Mouse (Mus musculus): ENCODE measurements around the gene Cdc42ep3. TPM values are rescaled to one million over a fixed set of nuclear protein-coding genes. Genes with fewer than 3 reads are reported as not detected.

The Cdc42ep3 gene
- polyA plus RNA-seq, 1 experiment from 2014 or later: 45.7 TPM

DNA sequence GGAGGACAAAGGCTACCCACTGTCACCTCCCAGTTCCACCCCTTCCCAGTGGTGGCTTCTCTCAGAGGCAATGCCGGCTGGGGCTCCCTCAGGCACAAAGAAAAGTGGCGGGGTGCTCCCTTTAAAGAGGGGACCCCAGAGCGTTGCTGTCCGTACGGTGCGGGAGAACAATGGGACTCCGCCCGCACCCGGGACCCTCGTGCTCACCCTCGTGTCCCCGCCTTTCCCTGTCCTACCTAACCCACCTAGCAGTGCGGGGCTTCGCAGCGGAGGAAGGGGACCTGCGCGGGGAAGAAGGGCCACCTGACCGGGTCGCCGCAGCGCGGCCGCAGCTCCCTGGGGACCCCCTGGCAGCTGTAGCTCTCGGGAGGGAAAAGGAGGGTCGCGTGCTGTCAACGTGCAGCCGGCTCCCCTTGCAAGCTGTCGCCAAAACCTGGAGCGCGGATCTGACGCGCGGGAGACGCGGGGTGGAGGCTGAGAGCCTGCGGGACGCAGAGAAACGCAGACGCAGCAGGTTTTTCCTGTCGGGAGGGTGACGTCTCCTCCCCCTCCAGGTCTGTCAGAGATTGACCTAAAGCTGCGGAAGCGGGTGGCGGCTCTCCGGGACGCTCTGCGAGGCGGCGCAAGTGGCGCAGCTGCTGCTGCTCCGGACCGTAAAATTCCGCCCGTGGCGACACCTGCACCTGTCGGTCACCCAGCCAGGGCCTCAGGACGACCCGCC lies 540 bp upstream of the Cdc42ep3 start:
- peak overlapping the region; percentile 79 for H3K27ac ChIP-seq
- peak overlapping the region; percentile 85 for H3K4me2 ChIP-seq (replicated peaks)
- H3K36me3 ChIP-seq: no peaks in the 10 kb centered on the region
- peaks cover 13% of the 10 kb centered on the region for H3K4me1 ChIP-seq (replicated peaks)
- H3K27me3 ChIP-seq (replicated peaks): peaks cover 5% of the 10 kb centered on the region
- peak; percentile 64 for ATAC-seq
- no peaks in the 10 kb centered on the region for H3K9me3 ChIP-seq
- under 1% methylated on average over 55 of the region's 59 CpGs for WGBS
- H3K9ac ChIP-seq: peak overlapping the region; percentile 66
- peak overlapping the region; percentile 71 for H3K4me3 ChIP-seq (replicated peaks)

DNA sequence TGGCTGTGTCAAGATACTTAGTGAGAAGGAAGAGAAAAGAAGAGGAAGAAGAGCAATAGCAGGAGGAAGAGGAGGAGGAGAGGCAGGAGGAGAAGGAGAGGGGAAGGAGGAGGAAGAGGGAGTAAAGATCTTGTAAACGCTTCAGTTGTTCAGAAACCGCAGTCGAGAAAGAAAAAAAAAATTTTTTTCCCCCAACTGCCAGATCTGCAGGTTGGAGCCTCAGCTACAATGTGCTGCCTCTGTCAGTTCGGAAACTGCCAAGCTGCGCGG lies 782 bp downstream of the Cdc42ep3 start:
- ATAC-seq: no peak; the same call in 1 of the 2 replicates
- Histone ChIP-seq H3K9ac (peak overlapping the region; percentile 66), H3K4me2 (replicated peaks) (peak overlapping the region; percentile 85), H3K9me3 (no peaks in the 10 kb centered on the region), H3K27ac (peak overlapping the region; percentile 79), H3K27me3 (replicated peaks) (peaks cover 5% of the 10 kb centered on the region), H3K4me3 (replicated peaks) (peak overlapping the region; percentile 71), H3K36me3 (no peaks in the 10 kb centered on the region), H3K4me1 (replicated peaks) (peaks cover 13% of the 10 kb centered on the region)
- WGBS: 2% methylated on average over 6 of the region's 6 CpGs

DNA sequence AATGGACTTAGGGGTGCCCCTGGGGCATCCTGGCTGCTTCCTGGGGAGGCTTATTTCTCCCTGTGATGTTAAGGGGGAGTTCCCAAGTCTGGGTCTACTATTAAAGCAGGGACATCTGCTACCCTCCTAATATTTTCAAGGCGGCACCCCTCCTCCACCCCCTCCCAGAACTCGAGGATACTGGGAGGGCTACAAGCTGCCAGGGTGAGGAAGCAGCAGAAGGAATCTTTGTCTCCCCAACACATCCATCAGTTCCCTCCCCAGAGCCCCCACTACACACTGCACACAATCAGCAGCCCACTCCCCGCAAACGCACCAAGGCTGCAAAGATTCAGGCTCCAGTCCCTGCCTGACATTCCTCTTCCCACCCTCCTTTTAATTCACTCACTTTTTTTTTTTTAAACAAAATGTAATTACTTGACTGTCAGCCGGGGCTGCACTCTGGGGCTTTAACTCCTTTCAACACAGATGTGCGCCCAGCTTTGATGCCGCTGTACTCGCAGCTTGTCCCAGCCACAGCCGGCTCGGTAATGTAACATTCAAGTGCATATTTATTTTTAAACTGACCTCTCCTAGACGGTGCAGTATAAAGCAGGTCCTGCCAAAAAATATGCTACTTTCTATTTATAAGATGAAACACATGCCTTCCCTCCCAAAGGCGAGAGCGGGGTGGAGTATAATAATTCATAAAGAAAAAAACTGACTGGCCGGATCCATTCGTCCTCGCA lies 1.3 kb downstream of the Cdc42ep3 start:
- Histone ChIP-seq H3K9ac (peak overlapping the region; percentile 66; the same call in 1 of the 2 replicates), H3K4me1 (replicated peaks) (peaks cover 13% of the 10 kb centered on the region), H3K27me3 (replicated peaks) (peaks cover 5% of the 10 kb centered on the region), H3K27ac (0 out of 2 replicates have a peak overlapping the region, but pooled peaks have one; percentile 24), H3K9me3 (no peaks in the 10 kb centered on the region), H3K4me2 (replicated peaks) (peak overlapping the region; percentile 85), H3K36me3 (no peaks in the 10 kb centered on the region), H3K4me3 (replicated peaks) (peak overlapping the region; percentile 71)
- WGBS: 10% methylated on average over 16 of the region's 16 CpGs
- no peak for ATAC-seq

DNA sequence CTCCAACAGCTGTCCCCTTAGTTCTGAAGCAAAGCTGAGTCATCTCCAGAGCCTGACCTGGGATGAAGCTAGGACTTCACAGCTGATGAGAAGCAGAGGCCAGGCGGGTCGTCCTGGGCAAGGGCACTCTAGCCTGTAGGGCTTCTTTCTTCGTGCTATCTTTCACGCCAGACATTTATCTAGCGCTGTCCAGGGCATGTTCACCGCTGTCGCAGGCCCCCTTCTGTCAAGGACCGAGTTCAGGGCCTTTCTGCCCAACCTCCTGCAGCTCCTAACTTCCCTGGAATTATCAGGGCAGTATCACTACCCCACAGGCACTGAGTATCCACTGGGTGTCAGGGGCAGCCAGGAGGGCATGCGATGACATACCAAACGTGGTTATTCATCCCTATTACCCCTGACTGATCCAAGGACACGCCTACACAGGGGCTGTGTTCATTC lies 4.1 kb downstream of the Cdc42ep3 start:
- Histone ChIP-seq H3K27ac (no peak overlapping the region), H3K4me2 (replicated peaks) (no peak overlapping the region), H3K27me3 (replicated peaks) (peaks cover under 1% of the 10 kb centered on the region; the same call in 1 of the 2 replicates), H3K36me3 (no peaks in the 10 kb centered on the region), H3K4me1 (replicated peaks) (peaks cover 10% of the 10 kb centered on the region), H3K4me3 (replicated peaks) (no peak overlapping the region), H3K9ac (no peak overlapping the region), H3K9me3 (no peaks in the 10 kb centered on the region)
- no peak for ATAC-seq
- 74% methylated on average over 11 of the region's 11 CpGs for WGBS

DNA sequence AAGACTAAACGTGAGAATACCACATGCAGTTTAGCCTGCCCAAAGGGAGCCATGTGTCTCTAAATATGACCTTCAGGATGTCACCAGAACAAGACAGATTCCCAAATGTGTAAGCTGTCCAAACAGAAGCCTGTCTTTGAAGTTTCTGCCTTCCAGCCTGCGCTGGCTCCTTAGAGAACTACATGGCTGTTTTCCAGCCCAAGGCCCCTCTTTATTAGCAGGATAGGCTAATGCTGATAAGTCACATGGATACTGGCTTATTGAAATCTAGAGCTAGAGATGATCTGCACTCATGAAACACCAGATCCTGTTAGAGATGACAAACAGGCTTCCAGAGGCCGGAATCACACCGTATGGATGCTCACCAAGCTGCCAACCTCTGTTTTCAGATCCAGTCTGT lies 5.5 kb downstream of the Cdc42ep3 start:
- 73% methylated on average over 4 of the region's 4 CpGs for WGBS

DNA sequence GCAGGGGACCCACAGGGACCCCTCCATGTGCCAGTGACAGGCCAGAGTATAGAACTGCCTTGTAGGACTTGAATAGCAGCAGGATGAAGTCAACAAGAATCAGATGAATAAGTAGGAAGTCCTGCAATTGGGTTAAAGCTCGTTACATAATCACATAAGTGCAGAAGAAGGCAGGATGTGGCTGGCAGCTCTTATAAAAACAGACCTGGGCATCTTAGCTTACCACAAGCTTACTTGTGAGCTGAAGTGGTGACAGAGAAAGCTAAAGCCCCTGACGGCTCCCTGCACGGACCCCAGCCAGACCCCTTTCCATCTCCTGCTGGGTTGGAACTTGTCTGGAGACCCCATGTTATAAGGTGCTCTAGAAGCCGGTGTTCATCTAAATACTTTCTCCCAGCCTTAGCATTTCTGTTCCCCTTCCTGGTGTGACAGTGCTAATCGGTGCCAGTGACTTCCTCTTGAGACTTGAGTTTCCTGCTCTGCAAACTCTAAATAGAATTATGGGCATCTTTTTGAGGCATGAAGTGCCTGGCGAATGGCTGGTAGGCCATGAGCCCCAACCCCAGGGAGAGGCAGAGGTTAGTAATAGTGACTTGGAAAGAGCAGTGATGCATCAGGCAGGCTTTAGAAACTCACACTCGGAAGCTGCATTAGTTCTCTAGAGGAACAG lies 6.8 kb downstream of the Cdc42ep3 start:
- Histone ChIP-seq H3K9me3 (no peaks in the 10 kb centered on the region), H3K9ac (no peak overlapping the region), H3K27ac (no peak overlapping the region), H3K27me3 (replicated peaks) (no peaks in the 10 kb centered on the region), H3K36me3 (no peaks in the 10 kb centered on the region), H3K4me3 (replicated peaks) (no peak overlapping the region), H3K4me2 (replicated peaks) (no peak overlapping the region), H3K4me1 (replicated peaks) (peaks cover 9% of the 10 kb centered on the region; the same call in 1 of the 2 replicates)
- 81% methylated on average over 7 of the region's 7 CpGs for WGBS
- no peak for ATAC-seq

More for the DNA sequence above, 5.5 kb downstream of the Cdc42ep3 start:
- no peak overlapping the region for H3K4me2 ChIP-seq (replicated peaks)
- no peaks in the 10 kb centered on the region for H3K36me3 ChIP-seq
- H3K9ac ChIP-seq: no peak overlapping the region
- H3K9me3 ChIP-seq: no peaks in the 10 kb centered on the region
- H3K27ac ChIP-seq: no peak overlapping the region
- H3K27me3 ChIP-seq (replicated peaks): no peaks in the 10 kb centered on the region
- H3K4me3 ChIP-seq (replicated peaks): no peak overlapping the region
- ATAC-seq: no peak
- H3K4me1 ChIP-seq (replicated peaks): peaks cover 9% of the 10 kb centered on the region

DNA sequence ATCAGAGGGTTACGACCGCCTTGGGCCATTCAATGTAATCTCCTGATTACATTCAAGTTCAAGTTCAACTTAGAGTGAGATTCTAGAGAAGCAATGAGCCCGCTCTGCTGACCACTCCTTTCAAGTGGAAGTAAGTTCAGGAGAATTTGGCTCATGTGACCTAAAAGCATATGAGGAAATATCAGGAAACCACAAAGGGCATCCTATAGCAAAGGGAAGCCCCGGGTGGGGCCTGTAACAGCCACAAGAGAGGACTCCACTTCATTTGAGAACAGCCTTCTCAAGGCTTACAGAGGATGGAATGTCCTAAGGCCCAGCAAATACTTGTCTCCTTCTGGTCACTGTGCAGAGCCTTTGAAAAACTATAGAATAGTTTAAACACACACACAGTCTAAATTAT lies 7.6 kb downstream of the Cdc42ep3 start:
- no peak overlapping the region for H3K4me2 ChIP-seq (replicated peaks)
- H3K27me3 ChIP-seq (replicated peaks): no peaks in the 10 kb centered on the region
- 71% methylated on average over 4 of the region's 4 CpGs for WGBS
- no peaks in the 10 kb centered on the region for H3K9me3 ChIP-seq
- H3K4me1 ChIP-seq (replicated peaks): peaks cover 4% of the 10 kb centered on the region; the same call in 1 of the 2 replicates
- no peak overlapping the region for H3K9ac ChIP-seq
- no peak for ATAC-seq
- H3K4me3 ChIP-seq (replicated peaks): no peak overlapping the region
- no peak overlapping the region for H3K27ac ChIP-seq
- H3K36me3 ChIP-seq: no peaks in the 10 kb centered on the region

DNA sequence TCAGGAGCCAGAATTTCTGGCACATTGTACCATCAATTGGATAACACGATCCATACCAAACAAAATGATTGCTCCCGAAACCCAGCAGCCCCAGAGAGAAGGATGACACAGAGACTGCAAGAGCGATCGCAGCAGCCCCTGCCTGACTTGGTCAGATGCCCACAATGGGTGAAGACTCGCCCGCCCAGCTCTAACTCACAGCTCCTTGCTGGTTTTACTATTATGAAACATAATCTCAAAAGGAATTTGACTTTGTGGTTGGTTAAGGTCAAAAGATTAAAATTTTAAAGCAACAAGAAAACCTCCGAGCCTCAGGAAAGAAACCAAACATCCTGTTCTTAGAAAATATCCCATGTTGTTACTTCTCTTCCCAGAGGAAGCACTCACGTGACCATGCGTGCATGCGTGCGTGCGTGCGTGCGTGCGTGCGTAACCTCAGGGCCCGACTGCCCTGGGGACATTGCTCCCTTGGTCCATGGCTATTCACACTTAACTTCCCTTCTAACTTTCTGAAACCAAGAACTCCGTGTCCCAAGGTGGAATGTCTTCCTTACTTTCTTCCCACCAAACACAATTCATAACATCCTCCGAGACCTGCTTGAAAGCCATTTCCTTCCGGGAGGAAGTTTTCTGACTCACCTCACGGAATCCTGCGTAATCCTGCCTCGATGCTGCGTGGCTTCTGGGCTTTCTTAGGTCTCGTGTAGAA lies 9.7 kb downstream of the Cdc42ep3 start:
- Histone ChIP-seq H3K4me2 (replicated peaks) (no peak overlapping the region), H3K27ac (no peak overlapping the region), H3K9me3 (no peaks in the 10 kb centered on the region), H3K9ac (no peak overlapping the region), H3K4me3 (replicated peaks) (no peak overlapping the region), H3K4me1 (replicated peaks) (no peaks in the 10 kb centered on the region; the same call in 1 of the 2 replicates), H3K36me3 (no peaks in the 10 kb centered on the region), H3K27me3 (replicated peaks) (no peaks in the 10 kb centered on the region)
- ATAC-seq: no peak
- 90% methylated on average over 25 of the region's 25 CpGs for WGBS

DNA sequence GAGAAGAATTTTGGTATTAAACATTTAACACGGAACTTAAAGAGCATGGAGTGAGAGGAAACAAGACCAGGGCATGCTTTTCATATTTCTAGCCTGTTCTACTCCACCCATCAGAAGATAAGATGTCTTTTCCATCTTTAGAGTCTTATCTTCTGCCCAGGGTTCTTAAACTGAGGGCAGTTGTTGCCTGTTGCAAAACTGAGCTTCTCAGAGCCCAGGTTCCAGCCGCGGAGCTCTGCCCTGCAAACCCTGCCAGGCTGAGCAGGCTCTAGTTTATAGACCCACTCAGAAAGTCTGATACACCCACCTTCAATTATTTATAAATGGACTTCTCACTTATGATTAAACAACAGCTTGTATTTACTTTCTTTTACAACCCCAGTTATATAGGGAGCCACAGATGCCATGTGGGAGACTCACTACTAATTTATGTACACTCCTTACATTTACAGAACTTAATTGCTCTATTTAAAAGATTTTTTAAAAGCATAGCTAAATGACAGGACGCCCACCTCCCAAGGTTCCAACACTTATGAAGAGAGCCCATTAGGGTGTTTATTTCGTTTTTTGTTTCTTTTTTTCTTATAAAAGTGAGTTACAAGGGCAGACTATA lies 11.5 kb downstream of the Cdc42ep3 start:
- Histone ChIP-seq H3K4me2 (replicated peaks) (no peak overlapping the region), H3K9ac (no peak overlapping the region), H3K9me3 (no peaks in the 10 kb centered on the region), H3K4me3 (replicated peaks) (no peak overlapping the region), H3K27me3 (replicated peaks) (no peaks in the 10 kb centered on the region), H3K36me3 (no peaks in the 10 kb centered on the region), H3K27ac (no peak overlapping the region), H3K4me1 (replicated peaks) (no peaks in the 10 kb centered on the region; the same call in 1 of the 2 replicates)
- no peak for ATAC-seq
- 61% methylated on average over 5 of the region's 5 CpGs for WGBS

DNA sequence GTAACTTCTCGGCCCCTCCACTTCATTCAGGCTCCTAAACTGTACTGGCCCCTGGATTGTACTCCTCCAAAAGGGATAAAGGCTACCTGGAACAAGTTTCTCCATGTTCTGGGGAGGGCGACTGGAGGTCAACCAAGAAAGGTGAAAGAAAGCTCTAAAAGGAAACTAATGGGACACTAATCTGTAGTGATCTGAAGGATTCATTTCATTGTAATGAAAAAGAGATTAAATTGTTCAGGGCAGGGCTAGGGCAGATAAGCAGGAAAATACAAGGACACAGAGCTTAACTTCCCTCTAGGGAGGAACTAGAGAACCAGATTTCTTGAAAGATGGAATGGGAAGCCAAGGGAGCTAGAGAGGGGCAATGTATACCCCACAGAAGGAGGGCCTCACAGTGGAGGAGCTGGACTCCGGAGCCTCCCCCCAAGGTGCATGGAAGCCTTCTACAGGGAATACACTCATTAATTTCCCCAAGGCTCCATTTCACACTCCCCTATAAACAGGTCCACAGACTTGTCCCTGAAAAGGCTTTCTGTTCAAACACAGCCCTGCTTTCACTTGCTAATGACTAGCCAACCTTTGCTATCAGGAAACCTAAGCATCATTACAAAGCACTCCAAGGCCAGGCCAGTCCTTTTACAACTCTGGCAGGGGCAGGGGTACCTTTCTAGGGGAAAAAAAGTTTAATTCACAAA lies 12.1 kb downstream of the Cdc42ep3 start:
- no peaks in the 10 kb centered on the region for H3K36me3 ChIP-seq
- H3K9me3 ChIP-seq: no peaks in the 10 kb centered on the region
- H3K4me1 ChIP-seq (replicated peaks): no peaks in the 10 kb centered on the region; the same call in 1 of the 2 replicates
- H3K27me3 ChIP-seq (replicated peaks): no peaks in the 10 kb centered on the region
- no peak for ATAC-seq
- no peak overlapping the region for H3K4me3 ChIP-seq (replicated peaks)
- no peak overlapping the region for H3K4me2 ChIP-seq (replicated peaks)
- no peak overlapping the region for H3K9ac ChIP-seq
- WGBS: 58% methylated on average over 3 of the region's 3 CpGs
- no peak overlapping the region for H3K27ac ChIP-seq

DNA sequence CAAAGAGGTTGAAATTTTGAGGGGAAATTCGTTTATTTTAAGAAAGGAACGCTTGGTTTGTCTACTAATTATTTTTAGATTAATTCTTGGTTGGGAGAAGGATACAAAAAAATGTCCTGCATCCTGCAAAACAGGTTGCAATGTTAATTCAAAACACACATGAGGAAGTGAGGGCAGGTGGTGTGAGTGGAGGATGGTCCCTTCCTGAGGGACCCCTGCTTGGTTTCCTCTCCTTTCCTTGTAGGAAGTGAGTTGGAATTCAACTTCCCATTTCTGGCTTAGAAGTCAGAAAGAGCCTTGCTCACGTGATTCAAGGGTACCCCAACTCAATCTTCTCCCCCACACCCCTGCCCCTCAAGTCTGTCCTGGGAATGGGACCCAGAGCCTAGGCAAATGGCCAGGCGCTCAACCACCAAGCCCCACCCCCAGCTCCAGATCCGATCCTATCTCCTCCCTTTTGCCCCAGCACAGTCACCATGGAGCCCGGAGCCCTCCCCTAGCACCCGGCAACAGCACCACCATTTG lies 12.9 kb downstream of the Cdc42ep3 start:
- no peaks in the 10 kb centered on the region for H3K9me3 ChIP-seq
- H3K4me2 ChIP-seq (replicated peaks): no peak overlapping the region
- H3K4me1 ChIP-seq (replicated peaks): no peaks in the 10 kb centered on the region; the same call in 1 of the 2 replicates
- H3K9ac ChIP-seq: no peak overlapping the region
- WGBS: 70% methylated on average over 7 of the region's 7 CpGs
- no peaks in the 10 kb centered on the region for H3K27me3 ChIP-seq (replicated peaks)
- no peaks in the 10 kb centered on the region for H3K36me3 ChIP-seq
- no peak for ATAC-seq
- H3K27ac ChIP-seq: no peak overlapping the region
- no peak overlapping the region for H3K4me3 ChIP-seq (replicated peaks)
